In genomic region chr9:65724471-65725290, GRCm38 (mm10) we compare ENCODE assay signal across 8 mouse cellular contexts. TPM values are rescaled to one million over a fixed set of nuclear protein-coding genes. Genes with fewer than 3 reads are reported as not detected.
DNase-seq lines count a peak whose midpoint lies in the region; ATAC-seq and TF ChIP-seq lines count a peak whose summit lies in the region.

No protein-coding gene starts in this region.

- TF ChIP-seq CTCF in lung, embryonic 14.5 days (IDR thresholded peaks at IDR 0.05; ENCODE audit: low read depth): no peak
- no peak for TF ChIP-seq CTCF in lung, adult 2 months (IDR thresholded peaks at IDR 0.05; ENCODE audit: insufficient read depth, low read length)

- peak; percentile 49 for DNase-seq in lung, embryonic 14.5 days
- DNase-seq in lung, adult 2 months: no peak
- DNase-seq in hindbrain, embryonic 10.5 days (ENCODE audit: low spot score): no peak
- no peak for DNase-seq in midbrain, embryonic 10.5 days (ENCODE audit: low spot score)
- DNase-seq in thymus, postnatal 4 days: no peak

- H3K36me3 ChIP-seq in lung, embryonic 14.5 days (ENCODE audit: insufficient read depth): peaks cover 10% of the 10 kb centered on the region; the same call in 1 of the 2 replicates
- peaks cover 5% of the 10 kb centered on the region for H3K36me3 ChIP-seq in forebrain, embryonic 13.5 days (ENCODE audit: poor library complexity, severe bottlenecking)
- peaks cover 32% of the 10 kb centered on the region for H3K36me3 ChIP-seq in hindbrain, embryonic 10.5 days
- peaks cover 24% of the 10 kb centered on the region for H3K36me3 ChIP-seq in midbrain, embryonic 10.5 days

- H3K4me1 ChIP-seq in lung, embryonic 14.5 days (ENCODE audit: insufficient read depth): no peaks in the 10 kb centered on the region
- peaks cover 7% of the 10 kb centered on the region for H3K4me1 ChIP-seq in lung, adult 2 months (ENCODE audit: control insufficient read depth, insufficient read depth, low read length)
- peaks cover 56% of the 10 kb centered on the region for H3K4me1 ChIP-seq in forebrain, embryonic 13.5 days
- peaks cover 43% of the 10 kb centered on the region for H3K4me1 ChIP-seq in hindbrain, embryonic 10.5 days (replicated peaks)
- H3K4me1 ChIP-seq in midbrain, embryonic 10.5 days: peaks cover 58% of the 10 kb centered on the region

- no peak overlapping the region for H3K4me3 ChIP-seq in lung, embryonic 14.5 days (ENCODE audit: low read depth, low read length)
- H3K4me3 ChIP-seq in lung, adult 2 months (replicated peaks; ENCODE audit: extremely low read depth, low read depth, low read length): no peak overlapping the region
- H3K4me3 ChIP-seq in forebrain, embryonic 13.5 days: no peak overlapping the region
- no peak overlapping the region for H3K4me3 ChIP-seq in hindbrain, embryonic 10.5 days
- peak overlapping the region; percentile 3; the same call in 1 of the 2 replicates for H3K4me3 ChIP-seq in midbrain, embryonic 10.5 days

- no peaks in the 10 kb centered on the region for H3K9me3 ChIP-seq in lung, embryonic 14.5 days (ENCODE audit: low read depth, low read length)
- no peaks in the 10 kb centered on the region for H3K9me3 ChIP-seq in forebrain, embryonic 13.5 days (replicated peaks)
- no peaks in the 10 kb centered on the region for H3K9me3 ChIP-seq in hindbrain, embryonic 10.5 days
- no peaks in the 10 kb centered on the region for H3K9me3 ChIP-seq in midbrain, embryonic 10.5 days (replicated peaks)

- no peak overlapping the region for H3K4me2 ChIP-seq in lung, embryonic 14.5 days
- peak overlapping the region; percentile 36 for H3K4me2 ChIP-seq in forebrain, embryonic 13.5 days

- 71% methylated on average over 8 of the region's 8 CpGs for WGBS in lung, embryonic 14.5 days
- 67% methylated on average over 8 of the region's 8 CpGs for WGBS in lung, adult 2 months
- WGBS in forebrain, embryonic 13.5 days: 7% methylated on average over 8 of the region's 8 CpGs
- WGBS in hindbrain, embryonic 10.5 days: 44% methylated on average over 8 of the region's 8 CpGs
- WGBS in midbrain, embryonic 10.5 days: 28% methylated on average over 8 of the region's 8 CpGs

- no peak overlapping the region for H3K9ac ChIP-seq in lung, embryonic 14.5 days
- peak overlapping the region; percentile 32; the same call in 1 of the 2 replicates for H3K9ac ChIP-seq in forebrain, embryonic 13.5 days

- H3K27me3 ChIP-seq in lung, embryonic 14.5 days (ENCODE audit: insufficient read depth, low read length): no peaks in the 10 kb centered on the region
- H3K27me3 ChIP-seq in forebrain, embryonic 13.5 days: no peaks in the 10 kb centered on the region
- no peaks in the 10 kb centered on the region for H3K27me3 ChIP-seq in hindbrain, embryonic 10.5 days (ENCODE audit: insufficient read depth, poor library complexity, severe bottlenecking)
- no peaks in the 10 kb centered on the region for H3K27me3 ChIP-seq in midbrain, embryonic 10.5 days (ENCODE audit: low read depth, poor library complexity, severe bottlenecking)

- TF ChIP-seq POLR2A in lung, adult 2 months (IDR thresholded peaks at IDR 0.05; ENCODE audit: borderline replicate concordance, extremely low read depth, low read depth, low read length): no peak

- no peak for ATAC-seq in lung, embryonic 14.5 days (ENCODE audit: insufficient read depth)
- 0 out of 2 replicates have a peak, but pooled peaks have one; percentile 10 for ATAC-seq in cerebellum, adult (ENCODE audit: insufficient number of reproducible peaks, low FRiP score, low TSS enrichment)
- ATAC-seq in forebrain, embryonic 13.5 days: peak; percentile 78
- no peak for ATAC-seq in inflammation-experienced regulatory T-cells, adult 6 months

- H3K27ac ChIP-seq in lung, embryonic 14.5 days (ENCODE audit: low read depth): peak overlapping the region; percentile 42; the same call in 1 of the 2 replicates
- H3K27ac ChIP-seq in forebrain, embryonic 13.5 days: peak overlapping the region; percentile 89
- H3K27ac ChIP-seq in hindbrain, embryonic 10.5 days: peak overlapping the region; percentile 74
- H3K27ac ChIP-seq in midbrain, embryonic 10.5 days (replicated peaks): peak overlapping the region; percentile 71

RNA-seq across cellular contexts. Expression of gene Oaz2, which starts 56.9 kb away (rescaled TPM):
- polyA plus RNA-seq in lung, embryonic 14.5 days (2014; fragmentation: Nextera tagmentation; extraction: Ambion mirVana): 263 and 267 TPM in 2 replicates
- 242 and 274 TPM in 2 replicates for polyA plus RNA-seq in lung, adult 2 months (2012; rRNA removed)
- 273 and 289 TPM in 2 replicates for polyA plus RNA-seq in forebrain, embryonic 13.5 days (2015; fragmentation: Nextera tagmentation; extraction: Ambion mirVana)
- 242 and 269 TPM in 2 replicates for polyA plus RNA-seq in hindbrain, embryonic 10.5 days (2016; fragmentation: Nextera tagmentation; extraction: Ambion mirVana)
- 234 and 269 TPM in 2 replicates for polyA plus RNA-seq in midbrain, embryonic 10.5 days (2016; fragmentation: Nextera tagmentation; extraction: Ambion mirVana)
- polyA plus RNA-seq in inflammation-experienced regulatory T-cells, adult 6 months (2017; shearing (Covaris generic)): 10 to 100 TPM; 26.3 to 30.5 (median 26.9) TPM

Comparison
In these comparisons a context has a peak if more than half of its experiments do, and no peak if none do; other contexts are left out.
1. ATAC-seq: peak in cerebellum, adult (single experiment) and forebrain, embryonic 13.5 days (single experiment); none in lung, embryonic 14.5 days (single experiment) and inflammation-experienced regulatory T-cells, adult 6 months (single experiment).
2. Peak in every context shown above with its lines, with median percentiles within 50 percentile points of each other: H3K27ac ChIP-seq.